Mouse (Mus musculus): ENCODE measurements around the gene Ect2l. TPM values are rescaled to one million over a fixed set of nuclear protein-coding genes. Genes with fewer than 3 reads are reported as not detected.

The Ect2l gene
- 0.36 and 0.52 TPM in 2 replicates for polyA plus RNA-seq (2016; fragmentation: Nextera tagmentation; extraction: Ambion mirVana)

DNA sequence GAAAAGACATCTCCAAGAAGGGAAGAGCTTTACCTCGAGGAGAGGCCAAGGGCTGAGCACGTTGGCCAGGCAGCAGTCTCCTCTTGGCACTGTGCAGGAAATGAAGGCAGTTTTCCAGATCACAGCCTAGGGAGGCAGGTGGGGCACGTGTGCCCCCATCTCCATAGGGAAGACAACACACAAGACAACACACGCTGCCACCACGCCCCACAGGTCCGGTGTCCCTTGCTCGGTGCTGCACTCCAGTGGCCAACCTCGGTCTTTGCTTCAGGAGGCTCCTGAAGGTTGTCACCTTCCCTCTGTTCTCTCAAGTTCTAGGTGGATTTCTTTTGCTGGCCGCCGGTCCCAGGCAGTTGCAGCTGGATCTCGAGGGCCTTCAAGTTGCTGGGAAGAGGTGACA, at the start of gene Ect2l:
TSS of gene Ect2l (minus strand) at position 165 of the 400 bp plus-strand sequence.
- H3K4me3 ChIP-seq: 0 out of 2 replicates have a peak within 1 kb of the TSS, but pooled peaks have one; percentile 29
- 14% methylated on average over 11 of the region's 11 CpGs for WGBS
- DNase-seq (ENCODE audit: low spot score): peak; percentile 75
- H3K4me1 ChIP-seq: peaks cover 4% of the 10 kb centered on the region; the same call in 1 of the 2 replicates
- no peaks in the 10 kb centered on the region for H3K9me3 ChIP-seq
- H3K36me3 ChIP-seq (replicated peaks): no peaks in the 10 kb centered on the region
- no peaks in the 10 kb centered on the region for H3K27me3 ChIP-seq (replicated peaks; ENCODE audit: low read depth, poor library complexity, severe bottlenecking)
- 0 out of 2 replicates have a peak within 1 kb of the TSS, but pooled peaks have one; percentile 37 for H3K27ac ChIP-seq (replicated peaks)

DNA sequence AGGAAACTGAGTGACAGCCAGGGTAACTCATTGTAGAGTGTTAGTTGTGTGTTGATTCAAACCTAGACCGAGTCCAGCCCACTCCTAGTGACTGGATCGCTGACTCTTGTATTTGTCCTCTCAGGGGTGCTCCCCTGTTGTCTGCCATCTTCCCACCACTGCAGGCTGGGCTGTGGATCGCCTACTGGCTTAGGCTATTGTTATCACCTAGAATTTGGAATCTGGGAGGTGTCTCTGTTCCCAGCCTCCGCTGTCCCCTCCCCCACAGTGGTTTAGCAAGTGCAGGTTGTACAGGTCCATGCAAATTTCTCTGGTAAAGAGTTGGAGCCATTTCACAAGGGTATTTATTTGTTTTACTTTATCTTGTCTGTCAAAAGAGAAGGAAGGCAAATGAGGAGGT, 40.7 kb upstream of the Ect2l start:
- Histone ChIP-seq H3K27ac (replicated peaks) (no peak overlapping the region), H3K36me3 (replicated peaks) (no peaks in the 10 kb centered on the region), H3K9me3 (no peaks in the 10 kb centered on the region), H3K4me3 (no peak overlapping the region), H3K27me3 (replicated peaks; ENCODE audit: low read depth, poor library complexity, severe bottlenecking) (no peaks in the 10 kb centered on the region), H3K4me1 (no peaks in the 10 kb centered on the region)
- DNase-seq (ENCODE audit: low spot score): no peak
- WGBS: 66% methylated on average over 4 of the region's 4 CpGs

GRCm38 (mm10) chr10:18243614-18244013, 32.9 kb upstream of the Ect2l start:
- no peaks in the 10 kb centered on the region for H3K36me3 ChIP-seq (replicated peaks)
- H3K27me3 ChIP-seq (replicated peaks; ENCODE audit: low read depth, poor library complexity, severe bottlenecking): no peaks in the 10 kb centered on the region
- DNase-seq (ENCODE audit: low spot score): no peak
- H3K27ac ChIP-seq (replicated peaks): no peak overlapping the region
- H3K4me1 ChIP-seq: no peaks in the 10 kb centered on the region
- 64% methylated on average over 2 of the region's 2 CpGs for WGBS
- no peak overlapping the region for H3K4me3 ChIP-seq
- H3K9me3 ChIP-seq: no peaks in the 10 kb centered on the region

- Histone ChIP-seq H3K4me3 (no peak overlapping the region), H3K27ac (replicated peaks) (no peak overlapping the region), H3K36me3 (replicated peaks) (no peaks in the 10 kb centered on the region), H3K4me1 (peaks cover 7% of the 10 kb centered on the region), H3K27me3 (replicated peaks; ENCODE audit: low read depth, poor library complexity, severe bottlenecking) (no peaks in the 10 kb centered on the region), H3K9me3 (no peaks in the 10 kb centered on the region)
- no peak for DNase-seq (ENCODE audit: low spot score)
- 91% methylated on average over 7 of the region's 7 CpGs for WGBS
These were observed 26.5 kb upstream of the Ect2l start for GRCm38 (mm10) chr10:18237191-18237590.

- Histone ChIP-seq H3K36me3 (replicated peaks) (no peaks in the 10 kb centered on the region), H3K4me3 (no peak overlapping the region), H3K9me3 (no peaks in the 10 kb centered on the region), H3K27ac (replicated peaks) (no peak overlapping the region), H3K4me1 (peaks cover 7% of the 10 kb centered on the region), H3K27me3 (replicated peaks; ENCODE audit: low read depth, poor library complexity, severe bottlenecking) (no peaks in the 10 kb centered on the region)
- DNase-seq (ENCODE audit: low spot score): no peak
- WGBS: 85% methylated on average over 5 of the region's 5 CpGs
These were observed 25.7 kb upstream of the Ect2l start for GRCm38 (mm10) chr10:18236328-18236927.

- WGBS: 13% methylated on average over 14 of the region's 14 CpGs
- DNase-seq (ENCODE audit: low spot score): no peak
- Histone ChIP-seq H3K9me3 (no peaks in the 10 kb centered on the region), H3K27me3 (replicated peaks; ENCODE audit: low read depth, poor library complexity, severe bottlenecking) (no peaks in the 10 kb centered on the region), H3K36me3 (replicated peaks) (no peaks in the 10 kb centered on the region), H3K4me3 (peak overlapping the region; percentile 79), H3K27ac (replicated peaks) (peak overlapping the region; percentile 92), H3K4me1 (peaks cover 7% of the 10 kb centered on the region)
These were observed 24.7 kb upstream of the Ect2l start for GRCm38 (mm10) chr10:18235402-18235747.

GRCm38 (mm10) chr10:18234560-18235401, 24.1 kb upstream of the Ect2l start, which contains the start of gene Ccdc28a:
Ccdc28a (minus strand) TSS chr10:18234998.
- 1% methylated on average over 41 of the region's 41 CpGs for WGBS
- Histone ChIP-seq H3K9me3 (no peaks in the 10 kb centered on the region), H3K36me3 (replicated peaks) (no peaks in the 10 kb centered on the region), H3K4me1 (peaks cover 7% of the 10 kb centered on the region), H3K27me3 (replicated peaks; ENCODE audit: low read depth, poor library complexity, severe bottlenecking) (no peaks in the 10 kb centered on the region), H3K27ac (replicated peaks) (peak within 1 kb of the TSS; percentile 92), H3K4me3 (peak within 1 kb of the TSS; percentile 79)
- peak; percentile 91 for DNase-seq (ENCODE audit: low spot score)

- Histone ChIP-seq H3K4me3 (no peak overlapping the region), H3K27me3 (replicated peaks; ENCODE audit: low read depth, poor library complexity, severe bottlenecking) (no peaks in the 10 kb centered on the region), H3K9me3 (no peaks in the 10 kb centered on the region), H3K36me3 (replicated peaks) (no peaks in the 10 kb centered on the region), H3K27ac (replicated peaks) (no peak overlapping the region), H3K4me1 (peaks cover 7% of the 10 kb centered on the region)
- DNase-seq (ENCODE audit: low spot score): no peak
- 53% methylated on average over 3 of the region's 3 CpGs for WGBS
These were observed 23.2 kb upstream of the Ect2l start for GRCm38 (mm10) chr10:18233891-18234290.

GRCm38 (mm10) chr10:18224386-18224785, 13.7 kb upstream of the Ect2l start:
- Histone ChIP-seq H3K36me3 (replicated peaks) (no peaks in the 10 kb centered on the region), H3K27ac (replicated peaks) (no peak overlapping the region), H3K4me1 (peaks cover 6% of the 10 kb centered on the region; the same call in 1 of the 2 replicates), H3K9me3 (no peaks in the 10 kb centered on the region), H3K27me3 (replicated peaks; ENCODE audit: low read depth, poor library complexity, severe bottlenecking) (no peaks in the 10 kb centered on the region), H3K4me3 (no peak overlapping the region)
- DNase-seq (ENCODE audit: low spot score): no peak
- WGBS: 90% methylated on average over 3 of the region's 3 CpGs

GRCm38 (mm10) chr10:18219351-18219750, 8.7 kb upstream of the Ect2l start:
- WGBS: 89% methylated on average over 10 of the region's 10 CpGs
- H3K4me1 ChIP-seq: peaks cover 2% of the 10 kb centered on the region; the same call in 1 of the 2 replicates

GRCm38 (mm10) chr10:18214124-18214523, 3.4 kb upstream of the Ect2l start:
- no peak overlapping the region for H3K27ac ChIP-seq (replicated peaks)
- no peaks in the 10 kb centered on the region for H3K36me3 ChIP-seq (replicated peaks)
- DNase-seq (ENCODE audit: low spot score): no peak
- H3K9me3 ChIP-seq: no peaks in the 10 kb centered on the region
- no peak overlapping the region for H3K4me3 ChIP-seq
- peaks cover 4% of the 10 kb centered on the region; the same call in 1 of the 2 replicates for H3K4me1 ChIP-seq
- WGBS: 90% methylated on average over 5 of the region's 5 CpGs
- no peaks in the 10 kb centered on the region for H3K27me3 ChIP-seq (replicated peaks; ENCODE audit: low read depth, poor library complexity, severe bottlenecking)

More at GRCm38 (mm10) chr10:18219351-18219750, 8.7 kb upstream of the Ect2l start:
- no peak overlapping the region for H3K4me3 ChIP-seq
- no peaks in the 10 kb centered on the region for H3K36me3 ChIP-seq (replicated peaks)
- no peaks in the 10 kb centered on the region for H3K27me3 ChIP-seq (replicated peaks; ENCODE audit: low read depth, poor library complexity, severe bottlenecking)
- H3K9me3 ChIP-seq: no peaks in the 10 kb centered on the region
- DNase-seq (ENCODE audit: low spot score): no peak
- H3K27ac ChIP-seq (replicated peaks): no peak overlapping the region

GRCm38 (mm10) chr10:18213373-18213772, 2.7 kb upstream of the Ect2l start:
- WGBS: 83% methylated on average over 4 of the region's 4 CpGs
- H3K9me3 ChIP-seq: no peaks in the 10 kb centered on the region
- no peak overlapping the region for H3K27ac ChIP-seq (replicated peaks)
- H3K4me1 ChIP-seq: peaks cover 4% of the 10 kb centered on the region; the same call in 1 of the 2 replicates
- no peak overlapping the region for H3K4me3 ChIP-seq
- no peaks in the 10 kb centered on the region for H3K36me3 ChIP-seq (replicated peaks)
- DNase-seq (ENCODE audit: low spot score): no peak
- H3K27me3 ChIP-seq (replicated peaks; ENCODE audit: low read depth, poor library complexity, severe bottlenecking): no peaks in the 10 kb centered on the region
